Mouse (Mus musculus): Measurements from ENCODE around the gene Padi2.

The Padi2 gene

GRCm38 (mm10) chr4:140982808-140983207 is 76.7 kb downstream of the Padi2 start:
- no peak for ATAC-seq (ENCODE audit: insufficient number of reproducible peaks, low FRiP score, low TSS enrichment)

- ATAC-seq (ENCODE audit: insufficient number of reproducible peaks, low FRiP score, low TSS enrichment): no peak
Observed at GRCm38 (mm10) chr4:140983442-140983841, 77.3 kb downstream of the Padi2 start.

- no peak for ATAC-seq (ENCODE audit: insufficient number of reproducible peaks, low FRiP score, low TSS enrichment)
Observed at GRCm38 (mm10) chr4:140984544-140984943, 78.4 kb downstream of the Padi2 start.

DNA sequence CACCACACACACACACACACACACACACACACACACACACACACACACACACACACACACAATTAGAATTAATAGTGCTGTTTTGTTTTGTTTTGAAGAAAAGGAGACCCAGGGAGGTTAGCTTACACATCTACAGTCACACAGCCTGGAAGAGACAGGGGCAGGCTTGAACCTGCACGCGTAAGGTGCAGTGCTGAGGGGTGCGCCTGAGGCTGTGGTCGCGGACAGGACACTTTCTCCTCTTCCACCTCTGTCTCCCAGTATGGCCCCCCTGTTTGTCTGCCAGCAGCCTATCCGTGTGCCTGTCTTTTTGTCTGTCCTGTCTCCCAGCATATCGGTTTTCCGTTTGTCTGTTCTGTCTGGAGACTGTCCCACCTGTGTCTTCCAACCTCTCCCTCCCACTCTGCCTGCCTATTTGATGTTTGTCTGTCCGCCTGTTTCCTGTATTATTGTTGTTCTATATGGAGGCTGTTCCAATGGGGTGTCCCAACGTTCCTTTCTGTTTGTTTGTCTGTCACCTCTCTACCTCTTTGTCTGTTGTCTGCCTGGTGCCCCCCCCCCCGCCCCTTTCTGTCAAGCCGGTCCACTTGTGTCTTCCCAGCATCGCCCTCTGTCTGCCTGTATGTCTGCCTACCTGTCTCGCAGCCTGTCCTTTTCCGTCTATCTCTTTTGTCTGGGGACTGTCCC is 80.0 kb downstream of the Padi2 start:
- no peak for ATAC-seq (ENCODE audit: insufficient number of reproducible peaks, low FRiP score, low TSS enrichment)

- peak; percentile 88 for ATAC-seq (ENCODE audit: insufficient number of reproducible peaks, low FRiP score, low TSS enrichment)
Observed at GRCm38 (mm10) chr4:140986711-140987395, 80.7 kb downstream of the Padi2 start, which contains the start of gene Atp13a2. TSS of gene Atp13a2 (plus strand) at chr4:140986873.

DNA sequence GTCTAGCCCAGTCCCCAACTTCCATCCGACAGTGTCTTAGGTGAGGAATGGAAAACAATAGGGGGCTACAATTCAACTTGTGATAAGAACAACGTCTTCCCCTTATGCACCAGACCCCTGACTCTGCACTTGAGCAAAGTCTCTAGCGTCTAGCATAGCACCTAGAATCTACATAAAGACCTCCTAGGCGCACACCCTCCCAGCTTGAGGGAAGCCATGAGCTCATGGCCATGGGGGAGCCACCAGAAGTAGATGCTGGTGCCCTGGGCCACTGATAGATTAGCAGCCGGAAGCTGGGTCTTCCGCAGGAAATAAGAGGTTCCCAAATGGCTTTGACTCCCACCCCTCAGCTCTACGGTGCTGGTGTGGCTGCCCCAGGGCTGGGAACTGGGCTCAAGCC is 81.3 kb downstream of the Padi2 start:
- no peak for ATAC-seq (ENCODE audit: insufficient number of reproducible peaks, low FRiP score, low TSS enrichment)

- no peak for ATAC-seq (ENCODE audit: insufficient number of reproducible peaks, low FRiP score, low TSS enrichment)
Observed at GRCm38 (mm10) chr4:140988706-140989290, 82.7 kb downstream of the Padi2 start.

DNA sequence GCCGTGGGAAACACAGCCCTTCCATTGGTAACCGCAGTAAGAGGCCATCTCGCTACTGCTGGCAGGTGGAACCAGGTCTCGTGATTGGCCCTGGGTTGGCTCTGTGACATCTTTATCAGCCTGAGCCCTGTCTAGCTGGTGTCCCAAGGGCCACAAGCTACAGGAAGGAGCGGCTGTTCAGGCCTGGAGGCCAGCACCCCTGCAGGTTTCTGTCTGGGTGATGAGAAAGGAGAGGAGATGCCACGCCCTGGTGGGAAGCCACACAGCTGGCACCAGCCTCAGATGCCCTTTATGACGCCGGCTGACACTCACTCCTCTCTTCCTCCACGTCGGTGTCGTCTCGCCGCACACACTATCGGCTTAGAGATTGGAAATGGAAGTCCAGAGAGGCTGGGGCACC is 83.3 kb downstream of the Padi2 start:
- ATAC-seq (ENCODE audit: insufficient number of reproducible peaks, low FRiP score, low TSS enrichment): no peak

GRCm38 (mm10) chr4:140992215-140992614 is 86.1 kb downstream of the Padi2 start:
- ATAC-seq (ENCODE audit: insufficient number of reproducible peaks, low FRiP score, low TSS enrichment): no peak

DNA sequence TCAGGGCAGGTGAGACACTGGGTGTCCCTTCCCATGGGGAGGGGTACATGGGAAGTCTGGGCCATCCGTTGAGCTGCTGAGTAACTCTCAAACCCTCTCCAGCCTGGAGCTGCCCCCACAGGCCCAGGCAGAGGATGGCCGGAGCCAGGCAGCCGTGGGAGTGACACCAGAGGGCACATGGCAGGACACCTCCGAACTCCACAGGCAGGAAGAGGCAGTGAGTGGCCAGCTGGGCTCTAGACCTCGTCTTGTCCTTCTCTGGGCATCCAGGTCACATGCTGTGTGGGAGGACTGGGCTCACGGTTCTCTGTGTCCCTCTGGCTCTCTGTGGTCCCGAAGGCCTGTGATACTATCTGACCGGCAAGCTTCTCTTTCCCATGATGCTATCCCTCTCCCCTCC is 87.7 kb downstream of the Padi2 start:
- no peak for ATAC-seq (ENCODE audit: insufficient number of reproducible peaks, low FRiP score, low TSS enrichment)

GRCm38 (mm10) chr4:140995811-140996210 is 89.7 kb downstream of the Padi2 start:
- no peak for ATAC-seq (ENCODE audit: insufficient number of reproducible peaks, low FRiP score, low TSS enrichment)

- no peak for ATAC-seq (ENCODE audit: insufficient number of reproducible peaks, low FRiP score, low TSS enrichment)
Observed at GRCm38 (mm10) chr4:140996812-140997211, 90.7 kb downstream of the Padi2 start.
